Mouse (Mus musculus) myocyte (in vitro differentiated cells): ENCODE measurements at regions not wholly inside any gene's neighbourhood (a gene's known extent, or its start where the extent isn't known, plus 50 kb on each side); places are given as distances from the start of the nearest gene placed in this dataset.

ENCODE experiments used
- H3K27me3 ChIP-seq: one replicate; pipeline ENCODE4 v1.6.1; 2011; ENCODE audit not compliant: control insufficient read depth, insufficient read depth, insufficient read length
- H3K36me3 ChIP-seq: one replicate; pipeline ENCODE4 v1.6.1; 2011; ENCODE audit not compliant: control insufficient read depth, insufficient read depth
- H3K4me2 ChIP-seq: one replicate; pipeline ENCODE4 v1.6.1; 2011; ENCODE audit warnings: low read depth, control low read depth
- H3K4me3 ChIP-seq: one replicate; pipeline ENCODE4 v1.5.1; 2011; ENCODE audit warnings: mild to moderate bottlenecking, control low read depth, moderate library complexity
- H3K79me2 ChIP-seq: one replicate; pipeline ENCODE4 v1.6.1; 2011; ENCODE audit not compliant: control insufficient read depth, insufficient read depth
- H3ac ChIP-seq: one replicate; pipeline ENCODE4 v1.6.1; 2011; ENCODE audit not compliant: control insufficient read depth, insufficient read length
- CEBPB ChIP-seq: IDR thresholded peaks from 2 replicates; pipeline ENCODE4 v1.6.1; 2011; ENCODE audit warnings: mild to moderate bottlenecking, moderate library complexity; ENCODE audit not compliant: poor library complexity, insufficient read depth, severe bottlenecking
- E2F4 ChIP-seq: IDR thresholded peaks from one replicate; pipeline ENCODE4 v1.6.1; 2011; ENCODE audit warnings: mild to moderate bottlenecking, control low read depth, moderate library complexity; ENCODE audit not compliant: insufficient read depth
- MAX ChIP-seq: IDR thresholded peaks from one replicate; pipeline ENCODE4 v1.6.1; 2011; ENCODE audit warnings: low read depth, mild to moderate bottlenecking, control low read depth
- MYOD1 ChIP-seq, 3 experiments: IDR thresholded peaks; one replicate each; pipeline ENCODE4 v1.6.1; 2011; ENCODE audit warnings: control low read depth in 2 of 3, low read depth in 2 of 3, mild to moderate bottlenecking in 2 of 3, moderate library complexity in 1 of 3; ENCODE audit not compliant: insufficient read length in 2 of 3, control insufficient read depth in 1 of 3
- MYOG ChIP-seq, 3 experiments: IDR thresholded peaks; one replicate each; pipeline ENCODE4 v1.6.1; 2011; ENCODE audit warnings: control low read depth in 2 of 3, low read depth in 2 of 3, mild to moderate bottlenecking in 2 of 3; ENCODE audit not compliant: insufficient read length in 2 of 3, control insufficient read depth in 1 of 3, insufficient read depth in 1 of 3
- POLR2A ChIP-seq: IDR thresholded peaks from one replicate; pipeline ENCODE4 v1.6.1; 2011; ENCODE audit warnings: low read depth, mild to moderate bottlenecking, control low read depth, moderate library complexity; ENCODE audit not compliant: insufficient read length
- POLR2AphosphoS2 ChIP-seq: IDR thresholded peaks from one replicate; pipeline ENCODE4 v1.6.1; 2011; ENCODE audit warnings: low read depth, control low read depth; ENCODE audit not compliant: insufficient read length
- REST ChIP-seq: IDR thresholded peaks from one replicate; pipeline ENCODE4 v1.6.1; 2011; ENCODE audit warnings: mild to moderate bottlenecking, control low read depth, moderate library complexity; ENCODE audit not compliant: insufficient read depth, insufficient read length
- SRF ChIP-seq: IDR thresholded peaks from one replicate; pipeline ENCODE4 v1.6.1; 2011; ENCODE audit warnings: low read depth; ENCODE audit not compliant: control insufficient read depth, insufficient read length
- TCF12 ChIP-seq: IDR thresholded peaks from one replicate; pipeline ENCODE4 v1.6.1; 2011; ENCODE audit warnings: mild to moderate bottlenecking, control low read depth; ENCODE audit not compliant: poor library complexity, insufficient read depth, severe bottlenecking
- TCF3 ChIP-seq: IDR thresholded peaks from one replicate; pipeline ENCODE4 v1.6.1; 2011; ENCODE audit warnings: low read depth, control low read depth; ENCODE audit not compliant: insufficient read length
- USF1 ChIP-seq: IDR thresholded peaks from one replicate; pipeline ENCODE4 v1.6.1; 2011; ENCODE audit warnings: low read depth, mild to moderate bottlenecking, control low read depth, moderate library complexity

DNA sequence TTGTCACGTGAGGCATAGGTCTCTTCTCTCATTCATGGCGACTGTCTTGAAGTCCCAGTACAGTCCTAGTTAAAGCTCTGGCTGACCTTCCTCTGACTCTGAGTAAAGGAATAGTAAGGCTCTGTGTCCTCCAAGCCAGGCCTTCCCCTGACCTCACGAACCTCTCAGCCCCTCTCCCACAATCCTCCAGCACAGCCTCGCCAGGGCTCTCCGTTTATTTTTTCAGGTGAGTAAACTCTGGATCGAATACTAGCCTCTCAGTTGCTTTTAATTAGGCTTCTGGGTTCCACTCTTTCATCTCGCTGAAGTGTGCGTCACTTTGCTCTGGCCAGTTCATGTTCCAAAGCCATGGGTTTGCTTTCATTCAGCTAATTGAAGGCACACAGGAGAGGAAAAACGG is 133.8 kb downstream of the Mylk4 start:
- H3ac ChIP-seq, result no peak overlapping the region
- no peak overlapping the region for H3K4me3 ChIP-seq
- H3K4me2 ChIP-seq, result no peak overlapping the region
- TF ChIP-seq CEBPB, result no peak
- no peak for TF ChIP-seq E2F4
- no peak for TF ChIP-seq MYOD1 (IDR thresholded peaks at IDR 0.05; ENCODE audit: control insufficient read depth in 1 of 3, insufficient read length in 2 of 3, low read depth in 2 of 3)
- no peaks in the 10 kb centered on the region for H3K79me2 ChIP-seq
- no peaks in the 10 kb centered on the region for H3K27me3 ChIP-seq
- no peaks in the 10 kb centered on the region for H3K36me3 ChIP-seq

DNA sequence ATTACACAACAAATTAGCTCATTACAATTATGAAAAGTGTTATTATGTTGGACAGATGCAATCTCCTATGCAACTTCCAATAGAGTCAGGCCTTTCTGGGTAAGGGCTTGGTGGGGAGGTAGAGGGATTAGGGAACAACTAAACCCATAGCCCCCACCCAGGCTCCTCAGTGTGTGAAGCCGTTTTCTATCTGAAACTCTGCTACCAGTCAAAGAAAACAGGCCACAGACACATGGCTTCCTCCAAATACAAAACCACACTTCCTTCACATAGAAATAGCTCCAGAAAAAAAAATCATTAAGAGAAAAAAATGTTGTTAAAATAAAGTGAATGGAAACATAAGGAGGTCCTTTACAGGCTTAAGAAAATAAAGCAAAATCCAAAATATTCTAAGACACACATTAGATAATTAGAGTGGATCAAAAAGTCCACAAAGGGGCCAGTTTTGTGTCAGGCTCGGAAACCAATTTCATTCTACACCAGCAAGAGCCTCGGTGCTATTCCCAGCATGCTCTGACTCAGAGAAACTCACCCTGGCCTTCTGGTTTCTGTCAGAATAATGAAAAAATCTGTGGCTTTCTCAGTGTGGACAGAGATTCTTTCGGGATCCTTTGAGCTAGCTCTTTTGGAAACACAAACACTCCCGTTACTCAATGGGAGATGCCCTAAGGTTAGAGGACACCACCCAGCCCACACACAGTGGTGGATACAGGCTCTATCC is 140.6 kb downstream of the Mylk4 start:
- Histone ChIP-seq H3K27me3 (no peaks in the 10 kb centered on the region), H3K4me3 (no peak overlapping the region), H3K4me2 (no peak overlapping the region), H3ac (no peak overlapping the region), H3K79me2 (no peaks in the 10 kb centered on the region), H3K36me3 (no peaks in the 10 kb centered on the region)
- TF ChIP-seq MYOG (IDR thresholded peaks at IDR 0.05; ENCODE audit: control insufficient read depth in 1 of 3, insufficient read depth in 1 of 3, insufficient read length in 2 of 3, low read depth in 2 of 3) (no peak), TCF3 (no peak), POLR2A (no peak), CEBPB (no peak), SRF (no peak), USF1 (no peak), REST (no peak), MAX (no peak), MYOD1 (IDR thresholded peaks at IDR 0.05; ENCODE audit: control insufficient read depth in 1 of 3, insufficient read length in 2 of 3, low read depth in 2 of 3) (no peak), POLR2AphosphoS2 (no peak), TCF12 (no peak), E2F4 (no peak)

DNA sequence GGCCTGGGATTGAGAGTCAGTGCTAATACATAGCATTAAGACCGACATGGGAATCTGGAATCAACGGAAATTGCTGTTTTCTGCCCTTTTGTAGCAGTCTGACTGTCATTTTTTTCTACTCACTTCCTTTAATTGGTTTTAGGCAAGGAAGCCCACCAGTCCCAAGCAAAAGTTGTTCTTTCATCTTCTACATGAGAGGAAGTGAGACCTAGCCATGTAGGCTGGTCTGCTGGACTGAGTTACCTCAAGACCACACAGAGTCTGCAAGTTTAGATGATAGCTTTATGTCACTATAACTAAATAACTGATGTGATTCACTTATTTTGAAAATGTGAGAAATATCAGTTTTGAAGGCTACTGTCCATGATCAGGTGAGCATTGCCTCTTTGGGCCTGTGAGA is 142.8 kb downstream of the Mylk4 start:
- Histone ChIP-seq H3ac (no peak overlapping the region), H3K4me3 (no peak overlapping the region), H3K36me3 (no peaks in the 10 kb centered on the region), H3K79me2 (no peaks in the 10 kb centered on the region), H3K27me3 (no peaks in the 10 kb centered on the region), H3K4me2 (no peak overlapping the region)
- TF ChIP-seq SRF (no peak), MYOD1 (IDR thresholded peaks at IDR 0.05; ENCODE audit: control insufficient read depth in 1 of 3, insufficient read length in 2 of 3, low read depth in 2 of 3) (no peak), POLR2AphosphoS2 (no peak), CEBPB (no peak), E2F4 (no peak), TCF12 (no peak), MYOG (IDR thresholded peaks at IDR 0.05; ENCODE audit: control insufficient read depth in 1 of 3, insufficient read depth in 1 of 3, insufficient read length in 2 of 3, low read depth in 2 of 3) (no peak), REST (no peak), USF1 (no peak), TCF3 (no peak), POLR2A (no peak), MAX (no peak)

DNA sequence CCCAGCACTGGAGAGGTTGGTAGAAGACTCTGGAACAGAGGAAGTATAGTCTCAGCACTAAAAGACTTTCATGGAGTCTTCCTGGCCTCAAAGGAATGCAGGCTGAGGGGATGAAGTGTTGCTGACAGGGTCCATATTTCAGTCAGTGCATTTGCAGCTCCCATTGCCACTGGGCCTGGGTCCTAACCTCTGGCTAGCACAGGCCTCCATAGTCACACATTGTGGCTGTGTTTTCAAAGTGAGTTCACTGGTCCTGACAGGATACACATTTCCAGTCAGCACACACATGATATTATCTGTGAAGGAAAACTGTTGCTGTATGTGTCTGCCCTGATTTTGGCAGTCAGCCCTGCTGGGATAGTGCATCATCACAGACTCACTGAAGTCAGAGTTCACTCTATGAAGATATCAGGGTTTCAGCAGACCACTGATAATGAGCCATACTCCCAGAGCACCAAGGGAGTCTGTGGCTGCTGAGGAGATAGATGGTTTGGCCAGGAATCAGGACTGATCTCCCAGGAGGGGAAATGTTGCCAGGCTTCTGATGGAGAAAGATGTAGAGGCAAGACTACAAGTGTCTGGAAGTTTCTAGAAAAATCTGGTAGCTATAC is 153.5 kb downstream of the Mylk4 start:
- no peaks in the 10 kb centered on the region for H3K27me3 ChIP-seq

DNA sequence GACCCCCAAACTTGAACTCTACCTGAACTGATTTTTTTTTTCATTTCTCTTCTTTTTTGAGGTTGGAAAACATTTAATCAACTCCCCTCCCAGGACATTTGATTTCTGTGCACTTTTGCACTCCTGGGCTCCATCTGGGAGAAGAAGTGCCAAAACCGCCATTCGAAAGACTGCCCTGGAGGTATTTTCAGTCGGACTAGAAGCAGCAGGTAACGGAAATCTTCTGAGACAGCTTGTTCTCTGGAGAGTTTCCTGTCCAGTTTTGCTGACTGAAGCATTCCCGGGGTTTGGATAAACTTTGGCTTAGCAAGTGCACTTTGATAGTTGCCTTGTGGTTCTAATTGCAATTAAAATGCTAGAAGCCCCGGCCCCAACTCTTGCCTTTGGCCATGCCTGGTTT is 169.8 kb downstream of the Mylk4 start:
- H3K4me3 ChIP-seq, result no peak overlapping the region
- no peak for TF ChIP-seq CEBPB
- TF ChIP-seq REST, result no peak
- TF ChIP-seq MAX, result no peak
- no peaks in the 10 kb centered on the region for H3K36me3 ChIP-seq
- H3ac ChIP-seq, result no peak overlapping the region
- H3K27me3 ChIP-seq, result no peaks in the 10 kb centered on the region
- H3K79me2 ChIP-seq, result no peaks in the 10 kb centered on the region
- no peak overlapping the region for H3K4me2 ChIP-seq

More for the DNA sequence above, 153.5 kb downstream of the Mylk4 start:
- no peak overlapping the region for H3ac ChIP-seq
- no peak overlapping the region for H3K4me3 ChIP-seq
- H3K4me2 ChIP-seq, result peak overlapping the region; percentile 19
- H3K79me2 ChIP-seq, result no peaks in the 10 kb centered on the region
- no peak for TF ChIP-seq POLR2A
- no peaks in the 10 kb centered on the region for H3K36me3 ChIP-seq
